Mouse (Mus musculus): Measurements from ENCODE around the gene Dgki.
"Not testable (repeated sequence)": the region's sequence is repeated elsewhere in the genome, so short reads cannot be mapped to it uniquely, and the experiment has no call there.

The Dgki gene

GRCm38 (mm10) chr6:37150038-37150437, 149.9 kb downstream of the Dgki start:
- no peak for DNase-seq (ENCODE audit: low read depth, low spot score)

GRCm38 (mm10) chr6:37149196-37149595, 150.8 kb downstream of the Dgki start:
- DNase-seq (ENCODE audit: low read depth, low spot score): no peak

GRCm38 (mm10) chr6:37147431-37148022, 152.5 kb downstream of the Dgki start:
- DNase-seq (ENCODE audit: low read depth, low spot score): no peak

- no peak for DNase-seq (ENCODE audit: low read depth, low spot score)
These were observed 156.2 kb downstream of the Dgki start for GRCm38 (mm10) chr6:37143867-37144163.

- peak; percentile 11 for DNase-seq (ENCODE audit: low read depth, low spot score)
These were observed 156.8 kb downstream of the Dgki start for GRCm38 (mm10) chr6:37142991-37143866.

- no peak for DNase-seq (ENCODE audit: low read depth, low spot score)
These were observed 161.2 kb downstream of the Dgki start for GRCm38 (mm10) chr6:37138816-37139215.

- DNase-seq (ENCODE audit: low read depth, low spot score): no peak
These were observed 168.7 kb downstream of the Dgki start for GRCm38 (mm10) chr6:37131257-37131656.

- DNase-seq (ENCODE audit: low read depth, low spot score): no peak
These were observed 179.4 kb downstream of the Dgki start for GRCm38 (mm10) chr6:37120417-37121154.

GRCm38 (mm10) chr6:37119205-37119604, 180.8 kb downstream of the Dgki start:
- DNase-seq (ENCODE audit: low read depth, low spot score): no peak

- no peak for DNase-seq (ENCODE audit: low read depth, low spot score)
These were observed 186.9 kb downstream of the Dgki start for GRCm38 (mm10) chr6:37113048-37113447.

GRCm38 (mm10) chr6:37106236-37106635, 193.7 kb downstream of the Dgki start:
- DNase-seq (ENCODE audit: low read depth, low spot score): not testable (repeated sequence)

- DNase-seq (ENCODE audit: low read depth, low spot score): no peak
These were observed 199.6 kb downstream of the Dgki start for GRCm38 (mm10) chr6:37100413-37100812.

- DNase-seq (ENCODE audit: low read depth, low spot score): peak; percentile 76
These were observed 202.4 kb downstream of the Dgki start for GRCm38 (mm10) chr6:37097356-37098155.

GRCm38 (mm10) chr6:37096840-37097305, 203.1 kb downstream of the Dgki start:
- no peak for DNase-seq (ENCODE audit: low read depth, low spot score)

- no peak for DNase-seq (ENCODE audit: low read depth, low spot score)
These were observed 210.6 kb downstream of the Dgki start for GRCm38 (mm10) chr6:37089148-37090111.

- DNase-seq (ENCODE audit: low read depth, low spot score): no peak
These were observed 217.0 kb downstream of the Dgki start for GRCm38 (mm10) chr6:37082990-37083389.

GRCm38 (mm10) chr6:37072401-37073016, 227.5 kb downstream of the Dgki start:
- DNase-seq (ENCODE audit: low read depth, low spot score): no peak

- no peak for DNase-seq (ENCODE audit: low read depth, low spot score)
These were observed 230.0 kb downstream of the Dgki start for GRCm38 (mm10) chr6:37069836-37070600.

- no peak for DNase-seq (ENCODE audit: low read depth, low spot score)
These were observed 231.2 kb downstream of the Dgki start for GRCm38 (mm10) chr6:37068737-37069136.

All from retina, postnatal 7 days (tissue).